Mouse (Mus musculus) layer of hippocampus, postnatal 10 days (tissue): ENCODE data around the gene Trpv4. TPM values are rescaled to one million over a fixed set of nuclear protein-coding genes. Genes with fewer than 3 reads are reported as not detected.

ENCODE experiments used
- DNase-seq, 2 experiments: peaks; one replicate each; pipeline ENCODE4 v3.0.0; 2021; ENCODE audit warnings: low spot score in 2 of 2
- total RNA-seq, 2 experiments: library from RNA; stranded (reverse); gene quantifications; 2 replicates each; pipeline ENCODE4 v1.2.3; 2021

Trpv4 gene
- total RNA-seq, 2 experiments from 2014 or later = 1.0 to 2.4 TPM

DNA sequence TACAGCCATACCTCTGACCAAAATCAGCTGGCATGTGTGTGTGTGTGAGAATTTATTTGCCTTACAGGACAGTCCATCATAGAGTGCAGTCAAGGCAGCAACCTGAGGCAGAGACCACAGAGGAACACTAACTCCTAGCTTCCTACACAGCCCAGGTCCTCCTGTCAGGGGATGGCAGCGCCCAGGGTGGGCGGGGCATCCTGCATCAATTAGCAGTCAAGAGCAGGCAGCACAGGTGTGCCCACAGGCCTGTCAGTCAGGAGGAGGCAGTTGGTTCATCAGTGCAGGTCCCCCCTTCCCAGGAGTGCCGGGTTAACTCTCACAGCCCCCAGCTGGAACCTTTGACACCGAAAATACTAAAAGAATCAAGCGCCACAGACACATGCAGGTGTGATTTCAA, 10.8 kb upstream of the Trpv4 start:
- DNase-seq = no peak

GRCm38 (mm10) chr5:114667228-114667856, 9.1 kb upstream of the Trpv4 start:
- peak; percentile 100 for DNase-seq

DNA sequence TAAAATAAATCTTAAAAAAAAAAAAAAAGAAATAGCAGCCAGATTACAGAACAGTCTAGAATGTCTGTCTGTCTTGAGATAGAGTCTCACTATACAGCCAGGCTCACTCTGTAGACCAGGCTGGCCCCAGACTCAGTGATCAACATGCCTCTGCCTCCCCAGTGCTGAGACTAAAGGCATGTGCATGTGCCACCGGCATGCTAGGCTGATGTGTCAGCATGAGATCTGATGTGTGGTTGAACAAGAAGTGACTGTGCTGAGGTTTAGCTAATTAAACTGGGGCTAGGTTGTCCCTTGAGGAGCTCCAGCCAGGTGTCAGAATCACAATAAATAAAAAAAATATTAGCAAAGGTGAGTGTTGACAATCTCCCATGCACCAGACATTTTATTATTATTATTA, 8.4 kb upstream of the Trpv4 start:
- no peak for DNase-seq

DNA sequence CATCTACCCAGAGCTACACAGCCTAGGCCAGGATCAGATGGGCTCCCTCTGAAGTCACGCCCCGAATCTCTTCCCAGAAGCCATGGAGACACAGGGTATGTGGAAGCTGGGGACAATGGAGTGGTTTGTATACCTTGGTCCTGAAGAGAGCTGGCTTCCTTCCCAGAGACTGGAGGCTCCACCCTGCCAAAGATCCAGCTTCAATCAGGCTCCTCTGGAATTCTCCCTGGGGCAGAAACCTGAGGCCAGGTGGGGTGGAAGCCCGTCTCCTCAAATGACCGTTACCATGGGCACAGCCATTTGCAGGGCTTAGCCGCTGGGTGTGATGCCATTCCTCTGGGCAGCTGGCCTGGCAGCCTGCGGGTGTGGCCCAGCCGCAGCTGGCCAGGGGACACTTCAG, 6.5 kb upstream of the Trpv4 start:
- no peak for DNase-seq

- DNase-seq = no peak
Measured at GRCm38 (mm10) chr5:114664139-114664538, 5.9 kb upstream of the Trpv4 start.

- no peak for DNase-seq
Measured at GRCm38 (mm10) chr5:114661029-114661428, 2.8 kb upstream of the Trpv4 start.

- no peak for DNase-seq
Measured at GRCm38 (mm10) chr5:114657426-114657825, 795 bp downstream of the Trpv4 start.

- no peak for DNase-seq
Measured at GRCm38 (mm10) chr5:114656305-114656704, 1.9 kb downstream of the Trpv4 start.

DNA sequence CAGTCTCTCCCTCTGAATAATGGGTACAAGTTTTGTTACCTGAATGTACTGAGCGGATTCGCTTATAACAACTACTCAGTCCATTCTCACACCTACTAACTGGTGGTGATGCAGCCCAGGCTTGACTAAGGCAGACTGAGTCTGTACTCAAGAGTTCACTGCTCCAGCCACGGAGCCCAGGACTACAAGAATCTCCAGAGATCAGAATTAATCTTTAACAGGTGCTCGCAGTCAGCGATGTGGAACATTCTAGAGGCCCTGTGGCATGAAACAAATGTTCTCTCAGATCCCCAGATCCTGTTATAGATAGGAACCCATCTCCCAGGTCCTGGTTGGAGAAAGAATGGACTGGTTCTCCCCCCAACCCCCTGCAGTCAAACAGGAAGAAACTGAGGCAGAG, 2.5 kb downstream of the Trpv4 start:
- DNase-seq = no peak

DNA sequence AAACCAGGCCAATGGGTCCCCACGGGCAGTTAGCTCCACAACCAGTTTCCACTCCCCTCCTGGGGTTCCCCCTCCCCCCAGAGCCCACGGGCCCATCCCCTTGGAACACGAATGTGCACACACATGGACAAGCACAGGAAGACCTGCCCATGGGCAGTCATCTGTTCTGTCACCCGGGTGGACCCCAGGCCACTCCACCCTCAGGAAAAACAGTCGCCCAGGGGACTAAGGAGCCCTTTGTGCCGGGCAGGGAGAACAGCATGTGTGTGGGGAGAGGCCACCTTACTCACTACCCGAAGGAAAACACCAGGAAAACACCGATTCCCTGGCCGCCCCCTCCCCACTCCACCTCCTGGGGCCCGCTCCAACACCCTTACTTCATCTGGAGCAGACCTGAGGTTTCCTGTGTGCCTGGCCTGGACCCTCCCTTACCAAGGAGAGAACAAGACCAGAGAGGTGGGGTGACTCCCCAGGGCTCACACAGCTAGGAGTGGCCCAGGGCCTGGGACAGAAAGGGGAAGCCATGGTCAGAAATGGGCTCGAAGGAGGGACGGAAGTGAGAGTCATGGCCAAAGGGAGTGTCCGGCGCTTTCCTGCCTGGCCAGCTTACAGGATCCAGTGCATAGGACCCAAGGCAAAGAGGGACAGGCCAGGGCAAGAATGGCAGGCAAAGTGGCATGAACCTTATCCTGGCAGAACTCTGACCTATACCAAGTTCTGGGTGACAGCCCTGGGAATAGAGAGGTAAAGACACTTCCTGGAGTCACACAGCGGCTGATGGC, 4.4 kb downstream of the Trpv4 start:
- DNase-seq = no peak

GRCm38 (mm10) chr5:114651449-114651848, 6.8 kb downstream of the Trpv4 start:
- DNase-seq = no peak

DNA sequence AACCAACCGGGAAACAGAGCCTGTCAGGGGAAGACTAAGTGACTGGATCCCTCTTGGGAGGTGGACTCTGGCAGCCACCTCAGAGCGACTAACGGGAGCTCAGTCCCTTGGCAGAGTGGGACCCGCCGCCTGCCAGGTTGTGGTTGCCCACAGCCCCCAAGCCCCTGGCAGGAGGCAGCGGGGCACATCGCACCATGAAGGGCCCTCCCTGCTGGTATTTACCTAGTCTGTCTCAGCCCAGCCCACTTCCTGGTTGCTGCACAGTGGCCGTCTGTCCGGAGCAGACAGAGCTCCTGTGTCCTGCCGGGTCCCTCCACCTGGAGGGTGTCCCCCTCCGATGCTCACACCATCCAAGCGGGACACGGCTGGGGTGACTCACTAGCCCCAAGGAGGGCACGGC, 7.2 kb downstream of the Trpv4 start:
- DNase-seq = no peak

- no peak for DNase-seq
Measured at GRCm38 (mm10) chr5:114648728-114649311, 9.4 kb downstream of the Trpv4 start.

- DNase-seq = no peak
Measured at GRCm38 (mm10) chr5:114647211-114647974, 10.8 kb downstream of the Trpv4 start.

- DNase-seq = no peak
Measured at GRCm38 (mm10) chr5:114645916-114646315, 12.3 kb downstream of the Trpv4 start.

DNA sequence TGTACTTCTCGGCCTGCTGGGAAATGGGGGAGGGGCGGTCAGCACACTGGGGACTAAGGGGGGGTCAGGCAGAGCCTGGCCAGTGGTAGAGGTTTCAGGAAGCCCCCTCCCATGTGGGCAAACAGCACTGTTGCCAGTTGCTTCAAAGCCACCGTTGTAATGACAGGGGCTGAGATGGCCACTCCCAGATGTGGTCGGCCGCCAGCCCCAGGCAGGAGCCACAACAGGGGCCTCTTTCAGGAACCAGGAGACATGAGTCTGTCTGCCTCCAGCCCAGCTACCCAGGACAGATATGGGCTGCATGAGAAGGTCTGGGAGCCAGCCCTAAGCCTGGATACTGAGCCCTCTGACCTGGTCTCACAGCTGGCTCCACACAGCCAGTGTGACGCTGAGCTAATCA, 13.3 kb downstream of the Trpv4 start:
- no peak for DNase-seq

DNA sequence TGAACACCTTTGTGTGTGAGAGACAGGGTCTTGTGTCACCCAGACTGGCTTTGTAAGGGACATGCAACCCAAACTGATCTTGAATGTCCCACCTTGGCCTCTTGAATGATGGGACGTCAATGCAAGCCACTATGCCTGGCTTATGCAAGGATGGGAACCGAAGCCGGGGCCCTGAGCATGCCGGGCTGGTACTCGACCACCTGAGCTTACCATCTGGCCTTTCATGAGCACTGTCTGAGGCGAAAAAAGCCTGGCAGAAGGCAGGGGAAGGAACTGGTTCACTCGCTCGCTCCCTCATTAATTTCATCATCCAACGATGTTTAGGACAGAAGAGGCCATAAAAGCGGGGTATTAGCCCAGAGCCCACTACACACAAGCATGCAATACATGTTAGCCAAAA, 17.4 kb downstream of the Trpv4 start:
- DNase-seq = no peak

GRCm38 (mm10) chr5:114639645-114639957, 18.6 kb downstream of the Trpv4 start:
- no peak for DNase-seq

DNA sequence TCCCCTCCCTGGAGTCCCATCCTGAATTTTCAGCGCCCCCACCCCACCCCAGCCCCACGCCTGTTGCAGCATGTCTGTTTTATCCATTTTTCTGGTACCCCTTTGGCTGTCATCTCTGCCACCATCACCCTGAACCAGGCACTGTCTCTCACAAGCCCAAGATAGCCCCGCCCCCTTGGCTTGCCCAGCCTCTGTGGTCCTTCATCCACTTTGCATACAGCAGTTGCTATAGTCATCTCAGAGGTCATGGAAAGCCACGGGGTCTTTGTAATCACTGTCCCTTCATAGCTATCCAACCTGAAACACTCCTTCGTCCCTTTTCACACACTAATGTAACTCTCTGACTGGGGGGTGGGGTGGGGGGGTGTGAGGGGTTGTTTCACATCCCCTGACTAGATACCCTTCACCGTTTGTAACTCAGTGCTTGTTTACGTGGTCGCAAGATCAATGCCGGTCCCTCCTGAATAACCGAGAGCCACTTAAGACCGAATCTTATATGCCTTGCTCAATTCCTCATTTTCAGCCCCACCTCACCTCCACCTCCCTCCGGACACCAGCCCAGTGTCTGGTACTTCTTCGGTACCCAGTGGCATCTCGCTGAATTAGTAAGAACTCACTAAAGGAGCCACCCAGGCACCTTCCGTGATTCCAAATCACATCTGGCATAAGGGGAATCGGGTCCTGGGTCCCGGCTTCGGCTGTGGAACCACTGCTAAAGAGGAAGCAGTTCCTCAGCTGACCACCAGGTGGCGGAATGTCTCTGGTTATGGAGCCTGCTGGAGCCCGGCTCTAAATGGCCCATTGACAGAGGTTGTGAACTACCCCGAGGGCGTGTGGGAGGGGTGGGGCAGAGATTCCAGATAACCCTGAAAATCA, 19.2 kb downstream of the Trpv4 start:
- peak; percentile 92 for DNase-seq

GRCm38 (mm10) chr5:114636091-114636490, 22.1 kb downstream of the Trpv4 start:
- DNase-seq = no peak

DNA sequence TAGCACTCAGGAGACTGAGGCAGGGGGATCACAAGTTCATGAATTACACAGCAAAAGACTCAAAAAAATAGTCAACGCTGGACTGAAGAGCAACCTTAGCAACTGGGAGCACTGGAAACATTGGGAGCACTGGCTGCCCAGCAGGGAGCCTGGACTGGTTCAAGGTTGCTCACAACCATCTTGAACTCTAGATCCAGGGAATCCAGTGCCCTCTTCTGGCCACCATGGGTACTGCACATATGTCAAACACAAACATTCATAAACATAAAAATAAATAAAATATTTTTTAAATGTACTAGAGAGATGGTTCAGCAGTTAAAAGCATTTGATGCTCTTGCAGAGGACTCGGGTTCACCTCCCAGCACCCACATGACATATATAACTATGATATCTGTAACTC, 26.9 kb downstream of the Trpv4 start:
- no peak for DNase-seq
